Mouse (Mus musculus) right cerebral cortex, postnatal 36 days (tissue): ENCODE data around the gene Batf2.
"Not testable (repeated sequence)": the region's sequence is repeated elsewhere in the genome, so short reads cannot be mapped to it uniquely, and the experiment has no call there.

Experiments
- DNase-seq, 2 experiments: peaks; one replicate each; pipeline ENCODE4 v3.0.0; 2022; ENCODE audit warnings: low spot score in 2 of 2, mixed read lengths in 1 of 2

Batf2 gene

DNA sequence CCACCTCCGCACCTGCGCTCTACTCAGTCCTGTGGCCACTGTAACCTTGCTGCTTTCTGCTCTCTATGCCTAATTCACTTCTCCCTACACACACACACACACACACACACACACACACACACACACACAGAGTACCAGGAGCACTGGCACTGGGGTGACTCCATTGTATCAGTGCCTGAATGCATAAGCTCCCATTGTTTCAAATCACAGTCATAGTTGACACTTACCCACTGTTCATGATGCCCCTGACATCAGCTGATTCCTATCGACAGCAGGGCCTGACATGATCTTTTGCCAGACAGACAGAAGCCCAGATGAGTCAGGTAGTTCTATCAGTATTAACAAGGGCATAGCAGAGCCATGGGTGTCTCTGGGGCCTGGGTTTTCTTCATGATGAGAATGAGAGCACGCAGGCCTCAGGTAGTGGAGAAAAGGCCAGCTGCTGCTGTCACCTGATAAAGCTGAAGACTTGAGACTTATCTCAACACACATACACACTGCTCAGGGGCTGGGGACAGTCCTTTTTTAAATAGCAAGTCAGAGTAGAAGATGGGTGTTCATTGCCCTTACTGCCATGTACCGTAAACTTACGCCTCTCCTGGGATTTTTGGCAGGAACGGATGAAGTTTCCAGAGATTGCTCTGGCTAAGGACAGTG is 8.5 kb upstream of the Batf2 start:
- no peak for DNase-seq

DNA sequence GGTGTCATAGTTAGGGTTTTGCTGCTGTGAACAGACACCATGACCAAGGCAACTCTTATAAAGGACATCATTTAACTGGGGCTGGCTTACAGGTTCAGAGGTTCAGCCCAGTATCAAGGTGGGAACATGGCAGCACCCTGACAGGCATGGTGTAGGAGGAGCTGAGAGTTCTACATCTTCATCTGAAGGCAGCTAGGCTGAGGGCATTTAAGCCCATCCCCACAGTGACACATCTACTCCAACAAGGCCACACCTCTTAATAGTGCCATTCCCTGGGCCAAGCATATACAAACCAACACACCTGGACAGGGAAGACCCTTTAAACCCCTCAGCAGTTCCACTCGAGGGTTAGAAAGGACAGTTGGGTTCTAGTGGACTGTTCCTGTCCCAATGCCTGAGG is 7.6 kb upstream of the Batf2 start:
- not testable (repeated sequence) for DNase-seq

DNA sequence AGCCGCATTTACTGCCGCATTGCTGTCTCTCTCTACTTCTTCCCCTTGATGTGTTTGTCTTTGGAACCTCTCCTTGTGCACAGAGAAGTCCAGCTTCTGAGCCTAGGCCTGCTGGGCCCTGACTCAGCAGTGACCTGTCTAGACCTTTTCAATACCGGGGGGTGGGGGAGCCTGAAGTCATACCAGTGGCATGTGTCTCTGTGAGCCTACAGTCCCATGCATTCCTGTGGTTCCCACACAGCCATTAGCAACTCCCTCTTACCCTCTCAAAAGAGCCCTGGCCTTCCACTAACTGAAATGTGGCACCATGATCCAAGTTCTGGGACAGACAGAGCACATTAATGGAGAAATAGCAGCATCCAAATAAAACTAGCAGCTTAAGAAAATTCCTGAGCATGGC is 4.4 kb upstream of the Batf2 start:
- DNase-seq = no peak

DNA sequence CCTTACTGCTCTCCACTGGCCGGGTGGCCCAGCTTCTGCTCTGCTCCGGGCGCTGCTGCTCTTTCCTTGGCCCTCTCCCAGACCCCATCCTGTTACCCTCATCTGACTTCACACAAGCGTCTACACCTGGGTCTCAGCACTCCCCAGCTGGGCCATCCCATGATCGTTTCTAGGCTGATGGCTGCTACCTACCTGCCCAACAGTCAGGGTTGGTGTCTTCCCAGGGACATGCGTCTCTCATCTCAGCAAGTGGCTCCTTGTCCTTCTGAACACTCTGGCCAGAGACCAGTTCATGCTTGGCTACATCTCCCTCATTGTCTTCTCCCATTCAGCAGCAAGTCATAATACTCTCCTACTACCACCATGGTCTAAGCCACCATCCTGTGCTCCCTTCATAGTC is 1.1 kb upstream of the Batf2 start:
- no peak for DNase-seq

DNA sequence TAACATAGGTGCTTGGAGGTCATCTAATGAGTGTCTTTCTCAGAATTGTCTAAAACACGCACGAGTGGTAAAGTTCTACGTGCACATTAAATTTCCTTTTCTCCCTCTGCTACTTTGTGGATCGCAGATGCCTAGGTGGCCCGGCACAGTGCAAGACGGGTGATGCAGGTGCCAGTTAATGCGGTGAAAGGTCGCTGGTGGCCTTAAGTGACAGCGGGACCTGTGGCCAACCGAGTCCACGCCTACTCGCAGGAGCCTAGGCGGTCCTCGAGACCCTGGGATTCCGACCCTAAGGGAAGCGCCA is 457 bp upstream of the Batf2 start:
- no peak for DNase-seq

DNA sequence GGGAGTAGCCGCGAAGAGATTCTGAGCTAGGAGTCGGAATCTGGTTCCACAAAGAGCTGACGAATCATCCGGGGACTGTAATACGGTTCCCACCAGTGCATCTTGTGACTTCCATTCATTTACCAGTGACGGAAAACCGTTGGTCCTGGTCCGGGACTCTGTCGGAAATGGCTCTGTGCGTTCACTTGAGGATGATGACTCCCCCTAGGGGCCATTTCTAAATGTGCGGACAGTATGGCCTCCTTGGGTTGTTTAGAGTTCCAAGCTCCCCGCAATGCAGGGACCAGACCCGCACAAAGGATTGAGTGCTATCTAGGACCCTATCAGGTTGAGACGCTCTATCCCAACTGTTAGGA is 589 bp downstream of the Batf2 start, which contains the start of gene Arl2:
Arl2 (minus strand) TSS at position 155 of the 356 bp plus-strand sequence.
- DNase-seq = peak; percentile 76 to 79

- DNase-seq = no peak
Measured at GRCm38 (mm10) chr19:6144842-6145241, 4.1 kb downstream of the Batf2 start.

GRCm38 (mm10) chr19:6155174-6155573 is 14.4 kb downstream of the Batf2 start:
- no peak for DNase-seq

DNA sequence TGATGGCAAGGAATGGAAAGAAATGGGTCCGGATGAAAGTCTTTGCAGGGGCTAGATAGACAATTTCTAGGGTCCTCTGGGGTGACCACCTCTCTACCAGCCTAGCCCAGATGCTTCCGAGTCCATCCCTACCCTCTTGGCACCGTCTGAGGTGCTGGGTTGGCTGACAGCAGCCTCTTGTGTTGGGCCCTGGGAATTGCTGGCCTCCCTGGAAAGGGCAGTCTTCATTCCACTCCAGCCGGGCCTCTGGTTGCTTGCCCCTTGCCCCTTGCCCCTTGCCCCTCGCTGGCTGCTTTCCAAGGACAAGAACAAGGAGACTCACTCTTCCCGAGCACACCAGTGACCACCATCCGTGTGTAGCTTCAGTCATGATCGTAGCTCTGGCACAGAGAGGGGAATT is 15.6 kb downstream of the Batf2 start:
- DNase-seq = no peak

DNA sequence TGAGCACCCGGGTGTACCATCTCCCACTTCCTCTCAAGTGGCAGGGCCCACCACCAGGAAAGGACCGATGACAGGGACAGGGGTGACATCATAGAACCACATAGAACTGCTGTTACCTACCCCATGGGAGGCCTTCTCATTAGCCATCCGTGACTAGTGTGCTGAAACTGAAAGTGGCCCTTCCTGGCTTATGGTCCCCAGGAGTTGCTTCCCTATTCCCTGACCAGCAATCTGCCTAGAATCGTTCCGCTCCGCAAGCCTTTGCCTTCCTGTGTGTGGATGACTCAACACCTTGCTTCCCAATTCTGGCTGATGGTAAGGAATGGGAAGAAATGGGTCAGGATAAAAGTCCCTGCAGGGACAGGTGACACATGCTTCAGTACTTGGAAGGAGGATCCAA is 16.4 kb downstream of the Batf2 start:
- no peak for DNase-seq

DNA sequence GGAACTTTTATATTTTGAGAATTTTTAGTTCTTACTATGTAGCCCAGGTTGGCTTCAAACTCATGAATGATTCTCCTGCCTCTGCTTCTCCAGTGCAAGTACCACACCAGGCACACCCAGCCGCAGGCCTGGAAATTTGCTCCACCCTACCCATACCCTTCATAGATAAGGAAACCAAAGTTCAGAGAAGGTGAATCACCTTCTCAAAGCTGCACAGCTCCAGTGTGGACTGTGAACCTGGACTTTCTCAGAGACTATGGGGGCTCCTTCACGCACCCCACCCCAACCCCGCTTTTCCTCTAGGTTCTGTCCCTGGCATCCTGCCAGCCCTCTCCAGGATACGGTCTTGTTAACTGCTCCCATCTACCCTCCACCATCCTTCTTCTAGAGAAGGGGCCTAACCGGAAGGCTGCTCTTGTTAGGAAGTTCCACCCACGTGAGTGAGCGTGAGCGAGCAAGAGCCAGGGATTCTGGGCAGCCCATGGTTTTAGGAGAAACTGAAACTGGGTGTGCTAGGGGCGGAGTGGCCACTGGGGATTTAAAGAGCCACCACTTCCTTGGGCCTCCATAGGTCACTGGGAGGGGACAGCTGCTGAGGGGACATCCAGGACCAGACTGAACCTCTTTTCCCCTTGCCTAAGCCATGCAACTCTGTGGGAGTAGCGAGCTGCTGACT is 23.2 kb downstream of the Batf2 start:
- DNase-seq = no peak

GRCm38 (mm10) chr19:6166750-6167149 is 26.0 kb downstream of the Batf2 start:
- DNase-seq = no peak

GRCm38 (mm10) chr19:6171215-6171614 is 30.4 kb downstream of the Batf2 start:
- DNase-seq = no peak

DNA sequence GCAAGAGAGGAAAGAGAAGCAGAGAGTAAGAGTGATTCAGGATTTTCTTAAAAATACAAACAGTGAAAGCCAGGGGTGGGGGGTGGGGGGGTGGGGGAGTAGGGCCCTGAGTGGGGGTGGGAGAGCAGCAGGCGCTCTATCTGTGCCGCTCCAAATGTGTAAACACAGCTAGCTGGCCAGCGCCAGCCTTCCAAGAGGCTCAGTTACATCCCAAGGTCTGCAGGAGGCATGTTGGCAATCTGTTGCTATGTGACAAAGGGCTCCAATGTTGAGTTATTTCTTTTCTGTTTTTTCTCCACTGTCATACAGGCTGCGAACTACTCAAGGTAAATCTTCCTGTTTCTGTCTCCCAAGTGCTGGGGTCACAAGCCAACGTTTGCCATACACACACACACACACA is 34.0 kb downstream of the Batf2 start:
- DNase-seq = no peak

DNA sequence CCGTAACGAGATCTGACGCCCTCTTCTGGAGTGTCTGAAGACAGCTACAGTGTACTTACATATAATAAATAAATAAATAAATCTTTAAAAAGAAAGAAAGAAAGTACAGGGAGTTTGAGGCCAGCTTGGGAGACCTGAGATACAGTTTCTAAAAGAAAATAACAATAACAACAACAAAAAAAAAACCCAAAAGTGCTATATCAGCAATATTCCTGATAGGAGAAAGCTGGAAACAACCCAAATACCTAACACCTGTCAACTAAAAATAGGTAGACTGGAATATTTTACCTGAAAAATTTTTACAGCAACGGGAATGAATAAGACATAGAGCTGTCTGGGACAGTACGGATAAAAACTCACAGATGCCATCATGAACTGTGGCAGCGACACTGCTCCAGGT is 38.0 kb downstream of the Batf2 start:
- DNase-seq = no peak

DNA sequence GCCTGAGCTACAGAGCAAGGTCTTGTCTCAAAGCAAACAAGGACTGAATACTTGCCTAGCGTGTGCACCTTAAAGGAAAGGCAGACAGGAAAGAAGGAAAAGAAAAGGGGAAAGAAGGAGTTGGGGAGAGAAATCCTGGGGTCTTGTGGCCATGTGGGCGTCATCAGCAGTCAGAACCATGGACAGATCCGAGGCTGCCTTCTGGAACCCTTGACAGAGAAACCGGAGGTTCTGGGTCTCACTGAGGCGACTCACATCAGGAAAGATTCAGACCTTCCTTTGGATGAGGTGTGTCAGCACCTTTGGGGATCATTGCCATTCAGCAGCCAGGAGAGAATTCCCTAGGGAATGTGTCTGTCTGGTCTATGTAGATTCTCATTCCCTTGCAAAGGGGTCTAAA is 40.8 kb downstream of the Batf2 start:
- DNase-seq = no peak

GRCm38 (mm10) chr19:6182534-6182933 is 41.8 kb downstream of the Batf2 start:
- DNase-seq = peak in 1 of 2 experiments; percentile 2

- no peak for DNase-seq
Measured at GRCm38 (mm10) chr19:6184131-6184530, 43.3 kb downstream of the Batf2 start, which contains the start of gene Majin. Gene Majin (plus strand): TSS chr19:6184388.

DNA sequence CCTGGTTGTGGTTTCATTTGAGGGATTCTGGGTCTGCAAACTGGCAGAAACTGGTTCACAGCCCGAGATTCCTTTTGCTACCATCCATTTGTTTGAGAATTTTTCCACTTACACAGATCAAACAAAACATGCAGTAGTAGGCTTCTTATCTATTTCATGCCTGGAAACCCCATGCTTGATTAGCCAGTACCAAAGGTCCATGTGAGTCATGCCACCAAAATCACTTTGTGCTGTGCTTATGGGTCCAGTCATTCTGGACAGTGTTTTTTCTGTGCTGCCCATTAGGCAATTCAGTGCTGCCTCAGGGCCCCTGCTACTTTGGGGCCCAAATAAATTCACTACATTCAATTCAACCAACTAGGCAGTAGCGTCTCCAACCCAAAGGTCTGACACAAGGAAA is 63.5 kb downstream of the Batf2 start:
- DNase-seq = no peak

GRCm38 (mm10) chr19:6206716-6207115 is 65.9 kb downstream of the Batf2 start:
- no peak for DNase-seq

- no peak for DNase-seq
Measured at GRCm38 (mm10) chr19:6216046-6216705, 75.4 kb downstream of the Batf2 start.

DNA sequence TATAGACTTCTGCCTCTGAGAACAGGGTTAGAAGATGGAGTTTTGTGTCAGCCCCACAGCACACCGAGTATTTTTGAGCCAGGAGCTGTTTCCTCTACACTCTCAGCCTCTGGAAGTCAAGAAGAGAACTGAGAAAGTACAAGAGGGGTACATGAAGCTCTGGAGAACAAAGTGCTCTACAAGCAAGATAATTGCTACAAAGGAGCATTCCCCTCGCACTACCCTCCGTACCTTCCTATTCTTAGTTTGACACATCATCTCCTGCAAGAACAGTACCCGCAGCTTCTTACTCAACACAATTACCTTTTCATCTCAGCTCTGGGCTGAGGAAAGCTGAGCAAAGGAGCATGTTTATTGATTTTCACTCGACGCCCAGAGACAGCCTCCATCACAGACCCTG is 77.8 kb downstream of the Batf2 start:
- DNase-seq = no peak
